24 mouse cellular contexts compared by ENCODE assay signal in genomic region chr12:85502682-85503081, GRCm38 (mm10).
"Had no signal": no experiment of that assay in that cellular context is flagged by ENCODE, and none has a peak within 500 bp of the region (broad histone marks: within the 10 kb centered on the region; RNA-seq: fewer than 3 reads in every experiment).

No protein-coding gene starts in this region.

- H3K9ac ChIP-seq: embryonic facial prominence, embryonic 12.5 days; embryonic facial prominence, embryonic 13.5 days; embryonic facial prominence, embryonic 15.5 days; forebrain, embryonic 12.5 days; forebrain, embryonic 13.5 days; forebrain, embryonic 15.5 days; forebrain, postnatal 0 days had no signal

- H3K4me1 ChIP-seq: embryonic facial prominence, embryonic 12.5 days; forebrain, embryonic 12.5 days; forebrain, embryonic 13.5 days; forebrain, embryonic 15.5 days had no signal

- H3K27me3 ChIP-seq: embryonic facial prominence, embryonic 12.5 days; embryonic facial prominence, embryonic 13.5 days; embryonic facial prominence, embryonic 15.5 days; forebrain, embryonic 12.5 days; forebrain, embryonic 13.5 days; forebrain, embryonic 15.5 days had no signal

- H3K4me3 ChIP-seq: embryonic facial prominence, embryonic 10.5 days; embryonic facial prominence, embryonic 12.5 days; embryonic facial prominence, embryonic 13.5 days; embryonic facial prominence, embryonic 15.5 days; erythroblast, embryonic 14.5 days; forebrain, embryonic 10.5 days; forebrain, embryonic 12.5 days; forebrain, embryonic 13.5 days; forebrain, embryonic 15.5 days; gastrocnemius, adult 2 months; heart, adult 2 months; heart, embryonic 10.5 days had no signal

- H3K36me3 ChIP-seq: embryonic facial prominence, embryonic 10.5 days; embryonic facial prominence, embryonic 12.5 days; embryonic facial prominence, embryonic 13.5 days; embryonic facial prominence, embryonic 15.5 days; forebrain, embryonic 10.5 days; forebrain, embryonic 12.5 days; forebrain, embryonic 15.5 days; heart, embryonic 10.5 days had no signal

- DNase-seq: cerebellum, adult 9-10 months; cerebellum, adult 9-11 months; cerebellum, postnatal 10 days; cerebellum, postnatal 14 days; cerebellum, postnatal 25 days; cerebellum, postnatal 36 days; forebrain, postnatal 0 days; gastrocnemius, adult 2 months; gastrocnemius, postnatal 10 days; gastrocnemius, postnatal 14 days; gastrocnemius, postnatal 25 days; gastrocnemius, postnatal 36 days; heart, adult 18-20 months had no signal

- H3K9me3 ChIP-seq: forebrain, embryonic 15.5 days had no signal

- H3K27ac ChIP-seq: embryonic facial prominence, embryonic 10.5 days; embryonic facial prominence, embryonic 12.5 days; embryonic facial prominence, embryonic 13.5 days; embryonic facial prominence, embryonic 15.5 days; forebrain, embryonic 10.5 days; forebrain, embryonic 12.5 days; forebrain, embryonic 13.5 days; forebrain, embryonic 15.5 days; gastrocnemius, adult 2 months; heart, adult 2 months; heart, embryonic 10.5 days had no signal
